Mouse (Mus musculus): ENCODE measurements at regions not wholly inside any gene's neighbourhood (a gene's known extent, or its start where the extent isn't known, plus 50 kb on each side); places are given as distances from the start of the nearest gene placed in this dataset.

- DNase-seq (ENCODE audit: low spot score in 2 of 2), result no peak
Observed at GRCm38 (mm10) chr5:118353689-118354088, 108.7 kb downstream of the 2410131K14Rik start.

- DNase-seq (ENCODE audit: low spot score in 2 of 2), result no peak
Observed at GRCm38 (mm10) chr5:118354127-118354526, 109.1 kb downstream of the 2410131K14Rik start.

GRCm38 (mm10) chr5:118354871-118355270, 109.8 kb downstream of the 2410131K14Rik start:
- no peak for DNase-seq (ENCODE audit: low spot score in 2 of 2)

DNA sequence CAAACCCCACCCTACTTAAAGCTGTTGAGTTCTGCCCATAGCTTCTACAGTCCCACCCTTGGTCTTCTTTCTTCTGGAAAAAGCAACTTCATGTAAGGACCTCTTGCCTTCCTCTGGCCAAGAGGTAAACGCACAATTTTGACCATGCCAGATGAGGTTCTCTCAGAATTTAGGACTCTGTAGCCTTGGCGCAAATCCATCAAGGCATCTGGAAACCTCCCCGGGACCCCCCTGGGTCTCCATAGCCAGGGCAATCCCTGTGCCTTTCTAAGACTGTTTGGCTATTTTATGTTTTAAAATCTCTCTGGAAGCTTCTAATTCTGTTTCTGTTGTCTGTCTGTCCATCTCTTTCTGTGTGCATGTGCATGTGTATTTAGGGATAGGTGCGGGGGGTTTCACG, 110.3 kb downstream of the 2410131K14Rik start:
- no peak for DNase-seq (ENCODE audit: low spot score in 2 of 2)

GRCm38 (mm10) chr5:118355691-118356337, 110.8 kb downstream of the 2410131K14Rik start:
- DNase-seq (ENCODE audit: low spot score in 2 of 2), result no peak

DNA sequence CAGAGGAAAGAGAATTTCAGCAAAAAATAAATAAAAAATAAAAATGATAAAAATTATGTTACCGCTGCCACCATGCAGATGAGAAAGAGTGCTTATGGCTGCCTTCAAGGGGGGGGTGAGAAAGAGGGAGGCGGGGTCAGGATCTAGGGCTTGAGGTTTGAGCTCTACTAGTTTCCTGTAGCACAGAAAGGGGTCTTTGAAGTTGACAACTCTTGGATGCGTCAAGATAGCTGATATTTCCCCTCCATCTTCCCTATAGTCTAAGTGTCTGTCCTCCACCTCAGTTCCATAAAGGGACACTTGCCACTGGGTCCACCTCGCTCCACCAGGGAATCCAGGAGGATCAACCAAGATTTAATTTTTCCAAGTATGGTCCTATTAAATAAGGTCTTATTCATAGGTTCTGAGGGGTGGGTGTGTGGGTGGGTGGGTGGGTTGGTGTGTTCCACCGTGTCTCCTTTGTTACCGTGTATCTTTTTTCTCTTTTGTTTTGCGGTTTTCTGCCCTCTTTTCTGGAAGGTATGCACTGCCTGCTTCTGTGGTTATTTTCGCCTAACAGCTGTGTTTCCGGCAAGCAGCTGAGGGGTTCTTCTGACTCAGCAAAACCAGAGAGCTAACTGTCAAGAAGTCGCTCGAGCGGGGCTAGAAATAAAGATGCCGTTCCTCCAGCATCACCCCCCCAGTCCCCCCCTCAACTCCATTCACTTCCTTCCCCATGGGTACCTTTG, 114.8 kb downstream of the 2410131K14Rik start:
- no peak for DNase-seq (ENCODE audit: low spot score in 2 of 2)

DNA sequence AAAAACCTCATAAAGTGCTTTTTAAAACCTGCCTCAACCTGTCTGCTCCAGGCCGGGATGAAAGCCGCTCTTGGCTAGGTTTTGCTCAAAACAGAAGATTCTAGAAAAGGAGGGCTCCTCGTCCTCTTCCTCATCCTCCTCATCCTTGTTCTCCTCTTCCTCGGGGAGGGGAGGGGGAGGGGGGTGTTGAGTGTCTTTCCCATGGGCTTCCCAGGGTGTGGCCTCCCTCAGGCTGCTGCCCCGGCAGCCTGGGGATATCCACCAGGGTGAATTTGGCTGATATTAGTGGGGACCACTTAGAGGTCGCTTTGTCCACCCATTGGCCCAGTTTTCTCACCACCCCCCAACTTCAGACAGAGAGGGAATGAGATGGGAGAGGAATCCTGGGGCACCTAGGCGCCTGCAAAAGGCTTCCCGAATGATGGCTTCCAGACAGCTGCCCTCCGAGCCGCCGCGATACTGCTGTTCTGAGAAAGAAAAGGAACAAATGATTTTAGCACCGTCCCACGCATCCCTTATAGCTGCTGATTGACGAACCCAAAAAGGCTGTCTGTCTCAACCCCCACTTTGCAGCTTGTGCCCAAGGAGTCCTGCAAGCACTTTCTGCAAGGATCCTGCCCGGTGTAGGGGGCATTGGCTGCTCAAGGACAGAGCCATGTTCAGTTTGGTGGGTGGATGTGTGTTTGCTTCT, 115.5 kb downstream of the 2410131K14Rik start:
- no peak for DNase-seq (ENCODE audit: low spot score in 2 of 2)

- DNase-seq (ENCODE audit: low spot score in 2 of 2), result no peak
Observed at GRCm38 (mm10) chr5:118361133-118361852, 116.3 kb downstream of the 2410131K14Rik start.

DNA sequence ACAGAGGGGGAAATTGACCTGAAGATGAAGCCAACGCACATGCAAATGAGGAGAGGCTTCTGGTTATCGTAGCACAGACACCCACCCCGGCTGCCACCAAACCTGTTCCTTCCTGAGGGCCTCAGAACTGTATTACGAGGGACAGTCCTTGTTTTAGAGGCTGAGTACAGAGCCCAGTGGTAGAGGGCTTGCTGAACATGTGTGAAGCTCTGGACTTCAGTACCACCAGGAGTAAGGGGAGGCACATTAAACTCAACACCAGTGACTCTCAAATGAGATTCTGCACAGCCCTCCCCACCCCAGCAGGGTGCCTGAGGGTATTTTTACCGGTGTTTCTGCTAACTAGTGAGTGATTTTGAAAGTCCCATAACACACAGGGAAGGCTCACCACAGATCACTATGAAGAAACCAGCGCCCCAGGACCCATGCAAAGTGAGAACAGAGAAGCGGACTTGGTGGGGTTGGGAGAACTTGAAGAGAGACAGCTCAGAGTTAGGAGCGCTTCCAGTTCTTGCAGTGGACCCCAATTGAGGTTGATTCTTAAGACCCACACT, 116.9 kb downstream of the 2410131K14Rik start:
- DNase-seq (ENCODE audit: low spot score in 2 of 2), result no peak

DNA sequence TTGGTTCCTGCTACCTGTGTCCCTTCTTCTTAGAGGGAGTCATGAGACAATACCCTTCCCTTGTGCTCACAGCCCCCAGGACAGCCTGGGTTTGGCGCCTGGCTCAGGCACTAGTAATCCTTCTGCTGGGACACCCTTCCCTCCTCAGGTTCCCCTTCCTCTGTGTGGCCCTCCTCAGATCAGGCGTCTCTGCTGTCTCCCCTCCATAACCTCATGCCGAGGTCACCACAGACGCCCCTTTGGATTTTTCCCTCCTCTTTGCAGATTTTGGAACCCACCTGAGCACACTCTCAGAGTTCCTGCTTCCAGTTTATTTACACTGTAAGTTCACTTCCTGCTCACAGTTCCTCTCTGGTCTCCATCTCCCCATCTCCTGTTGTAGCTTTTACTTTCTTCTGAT, 117.7 kb downstream of the 2410131K14Rik start:
- DNase-seq (ENCODE audit: low spot score in 2 of 2), result no peak

- DNase-seq (ENCODE audit: low spot score in 2 of 2), result no peak
Observed at GRCm38 (mm10) chr5:118363154-118363553, 118.1 kb downstream of the 2410131K14Rik start.

DNA sequence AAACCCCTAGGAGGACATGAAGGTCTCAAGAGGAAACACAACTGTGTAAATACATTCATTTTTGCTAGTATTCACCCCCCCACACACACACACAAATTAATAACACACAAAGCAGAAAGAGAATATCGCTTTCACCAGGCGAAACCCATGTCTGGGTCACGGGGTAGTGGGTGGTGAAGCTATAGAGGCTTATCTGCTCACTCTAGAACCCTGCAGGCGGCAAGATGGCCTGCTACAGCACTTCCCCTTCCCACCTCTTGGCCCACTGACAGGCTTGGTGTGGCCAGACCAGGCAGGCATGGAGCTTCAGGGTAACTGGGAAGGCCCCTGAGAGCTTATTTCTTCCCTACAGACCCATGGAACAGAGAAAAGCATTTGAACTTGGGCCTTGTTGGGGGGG, 119.6 kb downstream of the 2410131K14Rik start:
- no peak for DNase-seq (ENCODE audit: low spot score in 2 of 2)

DNA sequence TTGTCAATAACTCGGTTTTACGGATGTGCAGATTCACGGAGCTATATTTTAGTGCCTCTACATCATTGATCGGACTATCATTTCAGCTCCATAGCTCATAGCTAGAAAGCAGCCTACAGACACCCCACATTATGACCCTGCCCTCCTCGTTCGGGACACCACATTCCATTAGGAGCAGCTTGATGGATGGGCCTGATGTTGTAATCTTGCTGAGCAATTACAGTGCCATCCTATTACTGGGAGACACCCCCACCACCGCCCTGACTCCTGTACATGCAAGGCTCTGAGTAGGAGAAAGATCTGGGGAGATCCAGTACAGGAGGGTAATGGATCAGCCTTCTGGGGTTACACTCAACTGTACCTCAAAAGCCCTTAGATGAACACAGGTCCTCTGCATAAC, 120.2 kb downstream of the 2410131K14Rik start:
- DNase-seq (ENCODE audit: low spot score in 2 of 2), result no peak

- no peak for DNase-seq (ENCODE audit: low spot score in 2 of 2)
Observed at GRCm38 (mm10) chr5:118365651-118366050, 120.6 kb downstream of the 2410131K14Rik start.

GRCm38 (mm10) chr5:118367047-118367446, 122.0 kb downstream of the 2410131K14Rik start:
- no peak for DNase-seq (ENCODE audit: low spot score in 2 of 2)

GRCm38 (mm10) chr5:118373581-118373981, 128.6 kb downstream of the 2410131K14Rik start:
- peak in 1 of 2 experiments; percentile 43 for DNase-seq (ENCODE audit: low spot score in 2 of 2)

DNA sequence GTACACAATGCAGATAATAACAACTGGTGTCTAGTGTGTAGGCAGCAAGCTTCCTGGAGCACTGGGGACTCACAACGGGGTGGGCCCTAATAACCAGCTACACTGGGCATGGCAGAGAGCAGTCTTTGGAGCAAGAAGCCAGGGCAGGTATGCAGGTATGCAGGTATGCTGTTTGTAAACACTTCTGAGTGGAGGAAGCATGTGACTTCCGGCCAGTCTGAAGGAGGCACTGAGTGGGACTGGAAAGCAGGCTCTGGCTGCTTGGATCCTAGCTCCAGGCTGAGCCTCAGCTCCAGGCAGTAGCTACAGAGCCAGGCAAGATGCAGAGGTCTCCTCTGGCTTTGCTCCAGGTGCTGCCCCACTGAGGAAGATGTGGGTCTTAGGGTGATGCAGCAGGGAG, 129.9 kb downstream of the 2410131K14Rik start:
- no peak for DNase-seq (ENCODE audit: low spot score in 2 of 2)

DNA sequence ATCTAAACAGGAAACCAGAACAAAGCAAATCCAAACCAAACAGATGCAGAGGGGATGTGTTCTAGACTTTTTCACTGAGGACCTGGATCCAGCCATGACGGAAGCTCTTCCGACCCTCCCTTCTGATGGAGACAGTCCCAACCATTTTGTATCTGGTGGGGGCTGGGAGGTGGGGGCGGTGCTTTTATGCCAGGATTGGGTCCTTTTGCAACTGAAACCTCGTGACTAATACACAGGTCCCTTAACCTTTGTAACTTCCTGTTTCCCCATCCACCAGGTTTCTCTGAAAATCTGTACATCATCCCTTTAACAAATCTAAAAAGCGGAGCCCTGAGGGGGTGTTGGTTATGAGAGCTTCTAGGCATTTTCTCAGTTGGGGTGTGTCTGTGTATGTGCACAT, 130.9 kb downstream of the 2410131K14Rik start:
- DNase-seq (ENCODE audit: low spot score in 2 of 2), result no peak

DNA sequence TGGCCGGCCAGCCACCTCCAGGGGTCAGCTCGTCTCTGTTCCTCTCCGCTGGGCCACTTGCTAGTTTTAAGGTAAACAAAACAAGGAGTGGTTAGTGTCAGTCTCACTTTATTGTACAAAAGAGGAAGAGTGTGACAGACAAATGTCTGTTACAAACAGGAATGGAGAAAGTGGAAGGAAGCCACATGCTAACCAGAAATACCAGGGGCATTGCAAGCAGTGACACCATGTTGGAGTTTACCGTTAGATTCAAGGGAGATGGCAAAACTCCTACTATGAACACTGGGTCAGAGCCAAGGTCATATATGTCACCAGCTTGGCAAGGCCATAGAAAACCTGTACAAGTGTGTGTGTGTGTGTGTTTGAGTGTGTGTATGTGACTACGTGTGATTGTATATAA, 131.5 kb downstream of the 2410131K14Rik start:
- no peak for DNase-seq (ENCODE audit: low spot score in 2 of 2)

DNA sequence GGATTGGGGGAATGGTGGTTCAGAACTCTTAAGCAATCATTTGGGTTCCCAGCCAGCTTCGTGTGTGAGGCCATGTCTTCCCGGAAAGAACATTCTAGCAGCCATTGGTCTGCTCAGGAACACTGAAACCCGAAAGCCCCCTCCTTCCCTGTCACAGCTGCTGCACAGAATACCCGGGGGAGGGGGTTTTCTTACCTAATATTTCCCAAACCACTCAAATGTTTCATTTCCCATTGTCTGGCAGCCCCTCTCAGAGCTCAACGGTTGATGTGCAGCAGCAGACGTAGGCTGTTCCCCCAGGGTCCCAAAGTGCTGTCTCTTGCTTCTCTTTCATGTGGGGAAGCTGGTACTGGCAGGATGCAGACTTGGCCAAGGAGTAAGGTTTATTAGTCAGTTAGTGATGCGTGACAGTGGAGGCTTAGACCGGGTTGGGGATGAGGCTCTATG, 132.4 kb downstream of the 2410131K14Rik start:
- DNase-seq (ENCODE audit: low spot score in 2 of 2), result no peak
